Mouse (Mus musculus) cerebellum, adult 8-10 months (tissue): ENCODE data around the gene Mypop.

Experiments
- DNase-seq: peaks from one replicate; pipeline ENCODE4 v3.0.0; 2022

Gene Mypop

DNA sequence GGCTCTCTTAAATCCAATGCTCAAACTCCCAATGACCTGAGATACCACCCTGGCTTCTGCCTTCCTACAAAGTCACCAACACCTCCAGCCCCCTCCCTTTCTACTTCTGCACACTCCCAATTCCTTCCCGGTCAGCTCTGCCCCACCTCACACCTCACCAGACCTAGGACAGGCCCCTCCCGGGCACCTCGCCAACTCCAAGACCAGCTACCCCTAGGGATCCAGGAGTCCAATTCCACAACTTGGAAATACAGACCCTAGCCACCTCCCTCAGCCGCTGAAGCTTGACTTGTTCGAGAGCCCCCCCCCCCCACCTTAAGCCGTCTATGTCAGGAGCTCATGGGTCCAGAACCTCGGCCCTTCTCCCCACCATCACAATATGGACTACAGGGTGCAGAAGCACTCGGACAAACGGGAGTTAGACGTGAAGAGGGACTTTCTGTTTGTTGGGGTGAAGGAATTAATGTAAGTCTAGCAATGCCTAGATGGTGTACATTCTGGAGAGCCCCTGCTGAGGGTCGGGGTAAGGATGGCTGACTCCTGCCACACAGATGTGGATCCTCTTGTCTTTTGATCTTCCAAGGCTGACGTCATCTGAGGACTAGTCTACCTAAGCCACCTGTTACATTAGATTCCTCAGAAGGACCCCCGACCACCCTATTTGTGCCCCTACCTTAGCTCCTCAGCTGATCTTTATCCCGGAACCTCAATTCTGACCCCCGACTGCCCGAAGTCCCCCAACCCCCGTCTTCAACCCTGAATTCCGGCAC is 31.3 kb downstream of the Mypop start:
- no peak for DNase-seq

DNA sequence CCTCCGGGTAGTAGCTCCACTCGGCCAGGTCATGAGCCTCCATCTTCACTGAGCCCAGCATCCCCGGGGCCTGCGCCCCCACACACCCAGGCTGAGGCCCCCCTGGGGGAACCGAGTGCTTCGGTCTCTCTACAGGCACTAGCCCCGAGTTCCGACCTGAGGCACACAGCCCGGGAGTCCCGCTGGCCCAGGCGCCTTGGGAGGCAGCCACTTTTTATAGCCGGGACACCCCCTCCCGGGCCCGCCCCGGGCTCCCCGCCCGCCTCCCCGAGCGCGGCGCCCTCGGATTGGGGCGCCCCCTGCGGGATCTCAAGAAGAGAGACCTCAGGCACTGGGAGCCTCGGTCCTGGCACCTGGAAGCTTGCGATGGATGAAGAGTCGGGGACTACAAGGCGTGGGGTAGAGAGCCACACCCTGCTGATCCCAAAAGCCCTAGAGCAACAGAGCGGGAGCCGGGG is 32.3 kb downstream of the Mypop start, which contains the start of gene Foxa3:
Gene Foxa3, minus strand, starts transcription at position 182 of the 458 bp plus-strand sequence.
- DNase-seq = peak; percentile 64

DNA sequence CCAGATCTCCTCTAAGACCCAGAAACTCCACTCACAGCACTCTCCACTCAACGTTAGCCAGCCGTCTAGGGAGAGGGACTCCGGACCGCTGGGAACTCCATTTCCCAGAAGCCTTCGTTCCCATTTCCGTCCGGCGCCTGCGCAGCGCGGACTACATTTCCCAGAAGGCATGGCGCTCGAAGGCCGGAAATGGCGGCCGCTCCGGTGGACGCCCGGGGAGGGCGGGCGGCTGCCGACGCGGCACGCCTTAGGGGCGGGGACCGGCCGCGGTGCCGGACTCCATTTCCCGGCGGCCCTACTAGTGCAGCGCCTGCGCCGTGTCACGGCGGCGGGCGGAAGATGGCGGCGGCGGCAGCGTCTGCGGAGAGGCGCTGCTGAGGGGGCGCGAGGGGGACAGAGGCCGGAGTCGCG is 33.1 kb downstream of the Mypop start, which contains the start of gene Sympk:
Gene Sympk, plus strand, starts transcription at position 282 of the 411 bp plus-strand sequence.
- peak; percentile 93 for DNase-seq

DNA sequence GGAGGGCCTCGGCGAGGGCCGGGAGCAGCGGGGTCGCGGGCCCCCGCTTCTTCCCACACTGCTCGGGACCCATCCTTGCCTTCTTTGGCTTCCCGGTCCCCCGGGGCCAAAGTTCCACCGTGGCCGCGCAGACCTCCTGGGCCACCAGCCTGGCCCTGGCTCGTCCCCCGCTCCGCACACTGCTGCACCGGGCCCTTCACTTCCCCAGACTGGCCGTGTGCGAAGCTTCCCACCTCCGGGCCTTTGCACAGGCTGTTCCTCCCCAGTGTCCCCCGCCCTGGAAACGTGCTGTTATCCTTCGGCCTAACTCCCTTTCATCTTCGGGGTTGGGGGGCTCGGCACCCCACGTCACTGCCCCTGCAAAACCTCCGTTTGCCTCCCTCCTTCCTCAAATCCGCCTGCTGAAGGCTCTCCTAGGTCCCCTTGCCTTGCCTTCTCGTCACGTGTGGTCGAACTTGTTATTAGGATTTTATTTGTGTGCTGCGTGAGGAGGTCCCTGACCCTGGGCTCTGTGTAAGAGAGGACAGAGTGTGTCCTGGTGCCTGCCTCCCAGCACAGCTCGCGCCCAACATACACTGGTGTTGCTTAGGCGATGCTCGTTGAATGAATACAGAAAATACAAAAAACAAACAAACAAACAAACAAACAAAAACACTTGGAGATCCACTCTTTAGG is 33.7 kb downstream of the Mypop start:
- peak; percentile 61 for DNase-seq

DNA sequence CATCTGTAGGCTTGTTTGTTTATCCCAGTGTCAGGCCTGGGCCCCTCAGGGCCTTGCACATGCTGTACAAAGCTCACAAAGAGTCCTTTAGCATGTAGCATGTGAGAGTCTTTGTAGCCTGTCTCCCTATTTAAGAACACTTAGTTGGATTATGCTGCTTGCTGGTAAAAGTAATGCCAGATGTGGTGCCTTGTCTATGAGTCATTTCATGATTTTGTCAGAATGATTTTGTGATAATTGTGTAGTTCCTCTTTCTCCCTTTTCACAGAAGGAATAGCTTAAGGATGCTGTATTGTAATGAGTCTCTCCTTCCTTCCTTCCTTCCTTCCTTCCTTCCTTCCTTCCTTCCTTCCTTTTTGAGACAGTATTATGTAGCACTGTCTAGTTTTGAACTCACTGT is 37.0 kb downstream of the Mypop start:
- no peak for DNase-seq

DNA sequence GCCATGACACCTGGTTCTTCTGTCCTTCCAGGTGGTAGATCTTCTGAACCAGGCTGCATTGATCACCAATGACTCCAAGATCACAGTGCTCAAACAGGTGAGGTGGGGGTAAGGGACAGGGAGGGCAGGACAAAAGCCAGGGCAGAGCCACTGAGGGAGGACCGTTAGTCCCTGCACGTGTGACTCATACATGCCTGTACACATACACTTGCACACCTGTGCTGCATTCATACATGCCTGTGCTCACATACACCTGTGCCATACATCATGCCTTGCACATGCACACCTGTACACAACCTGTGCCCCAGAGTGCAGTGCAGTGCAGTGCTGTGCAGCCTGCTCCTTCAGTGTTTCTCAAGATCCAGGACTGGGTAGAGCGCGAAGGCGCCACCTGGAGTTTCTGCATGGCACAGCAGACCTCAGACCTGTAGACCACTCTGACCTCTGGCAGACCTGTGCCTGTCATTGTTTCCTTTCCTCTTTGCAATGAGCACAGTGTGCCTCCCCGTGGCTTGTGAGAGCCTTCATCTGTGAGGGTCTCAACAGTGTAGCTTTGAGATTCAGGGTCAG is 38.1 kb downstream of the Mypop start:
- DNase-seq = no peak

DNA sequence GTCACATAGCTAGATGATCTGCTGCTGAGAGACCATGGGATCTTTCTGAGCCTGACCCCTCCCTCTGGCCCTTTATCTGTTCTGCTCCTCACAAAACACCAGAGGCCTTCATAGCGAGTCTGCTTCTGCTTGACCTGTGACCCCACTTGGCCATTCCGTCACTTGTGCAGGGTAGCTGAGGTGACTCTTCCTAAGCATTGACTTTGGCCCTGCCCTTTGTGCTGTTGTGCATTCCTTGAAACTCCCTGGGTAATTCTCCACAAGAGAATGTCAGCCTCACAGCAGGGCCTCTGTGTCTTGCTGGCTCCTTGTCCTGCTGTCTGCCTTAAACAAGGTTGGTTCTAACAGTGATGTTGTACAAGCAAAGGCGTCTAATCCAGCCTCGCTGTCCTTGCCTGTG is 40.6 kb downstream of the Mypop start:
- no peak for DNase-seq

DNA sequence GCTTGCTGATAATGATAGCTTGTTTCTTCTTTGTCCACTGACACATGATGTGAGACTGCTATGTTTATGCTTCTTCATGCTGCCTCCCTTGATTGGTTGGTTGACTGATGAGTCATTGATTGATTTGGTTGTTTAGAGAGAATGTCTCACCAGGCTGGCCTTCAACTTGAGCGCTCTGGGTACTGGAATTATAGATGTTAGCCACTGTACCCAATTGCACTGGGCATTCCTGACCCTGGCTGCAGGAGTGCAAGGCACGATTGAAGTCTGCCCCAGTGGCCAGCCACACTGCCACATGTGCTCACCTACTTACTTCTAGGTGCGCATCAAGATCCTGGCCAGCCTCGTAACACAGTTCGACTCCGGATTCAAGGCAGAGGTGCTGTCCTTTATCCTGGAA is 53.6 kb downstream of the Mypop start:
- DNase-seq = no peak

DNA sequence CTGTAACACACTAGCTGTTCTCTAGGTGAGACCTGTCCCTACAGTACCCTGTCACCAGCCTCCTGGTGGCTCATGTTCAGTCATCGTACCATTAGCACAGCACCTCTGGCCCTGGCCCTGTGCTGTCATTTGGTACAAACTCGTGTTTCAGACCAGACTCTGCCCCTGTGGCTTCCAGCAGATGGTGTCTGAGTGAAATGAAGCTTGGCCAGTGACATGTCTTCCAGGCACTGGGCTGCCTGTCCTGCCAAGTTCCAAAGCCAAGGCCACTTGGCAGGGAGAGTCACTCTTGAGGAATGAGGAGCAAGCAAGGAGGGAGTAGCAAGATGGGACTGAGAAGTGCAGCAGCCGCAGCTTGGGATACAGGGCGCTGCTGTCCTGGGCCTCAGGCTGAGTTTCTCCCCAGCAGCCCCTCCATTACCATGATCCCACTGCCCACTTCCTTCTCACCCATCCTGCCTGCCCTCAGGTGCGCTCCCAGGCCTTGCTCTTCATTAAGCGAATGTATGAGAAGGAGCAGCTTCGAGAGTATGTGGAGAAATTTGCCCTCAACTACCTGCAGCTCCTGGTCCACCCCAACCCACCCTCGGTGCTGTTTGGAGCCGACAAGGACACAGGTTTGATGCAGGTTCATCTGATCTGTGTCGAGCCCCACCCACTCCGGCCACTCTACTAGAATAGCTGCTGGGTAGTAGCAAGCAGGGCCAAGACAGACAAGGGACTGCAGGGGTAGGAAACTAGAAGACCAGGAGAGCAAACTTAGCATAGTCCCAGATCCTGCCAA is 55.4 kb downstream of the Mypop start:
- DNase-seq = peak; percentile 65

DNA sequence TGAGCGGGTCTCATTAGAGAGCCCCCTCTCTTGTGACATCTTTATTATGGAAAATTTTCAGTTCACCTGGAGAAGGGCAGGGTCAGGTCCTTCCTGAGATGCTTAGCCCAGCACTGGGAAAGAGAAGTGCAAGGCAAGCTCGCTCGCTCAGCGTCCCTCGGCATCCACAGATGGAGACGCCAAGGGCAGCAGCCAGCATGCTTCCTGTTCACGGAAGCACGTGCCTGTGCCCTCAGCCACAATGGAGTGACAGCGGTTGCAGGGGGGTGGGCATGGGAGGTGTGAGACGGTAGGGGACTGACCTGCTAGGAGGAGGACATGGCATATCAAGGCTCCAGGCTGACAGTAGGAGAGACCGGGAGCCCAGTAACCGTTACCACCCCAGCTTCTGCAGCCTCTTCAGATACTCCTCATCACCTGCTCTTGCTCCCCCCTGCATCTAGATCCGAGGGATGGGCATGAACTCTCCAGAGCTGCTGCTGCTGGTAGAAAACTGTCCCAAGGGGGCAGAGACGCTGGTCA is 57.0 kb downstream of the Mypop start:
- no peak for DNase-seq

DNA sequence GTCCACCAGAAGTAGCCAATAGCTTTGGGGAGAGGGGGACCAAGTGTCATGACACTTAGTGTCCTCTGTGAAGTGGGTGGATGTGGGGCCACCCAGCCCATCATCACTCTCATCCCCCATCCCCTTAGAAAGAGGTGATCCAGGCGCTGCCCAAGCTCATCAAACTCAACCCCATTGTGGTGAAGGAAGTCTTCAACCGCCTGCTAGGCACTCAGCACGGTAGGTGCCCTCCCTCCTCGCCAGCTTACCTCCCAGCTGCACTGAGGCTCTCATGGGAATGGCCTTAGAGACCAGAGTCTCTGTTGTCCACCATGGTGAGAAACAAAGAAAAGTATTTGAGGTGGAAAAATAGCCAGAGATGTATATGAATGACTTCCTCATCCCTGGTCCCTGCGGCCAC is 58.2 kb downstream of the Mypop start:
- DNase-seq = no peak

DNA sequence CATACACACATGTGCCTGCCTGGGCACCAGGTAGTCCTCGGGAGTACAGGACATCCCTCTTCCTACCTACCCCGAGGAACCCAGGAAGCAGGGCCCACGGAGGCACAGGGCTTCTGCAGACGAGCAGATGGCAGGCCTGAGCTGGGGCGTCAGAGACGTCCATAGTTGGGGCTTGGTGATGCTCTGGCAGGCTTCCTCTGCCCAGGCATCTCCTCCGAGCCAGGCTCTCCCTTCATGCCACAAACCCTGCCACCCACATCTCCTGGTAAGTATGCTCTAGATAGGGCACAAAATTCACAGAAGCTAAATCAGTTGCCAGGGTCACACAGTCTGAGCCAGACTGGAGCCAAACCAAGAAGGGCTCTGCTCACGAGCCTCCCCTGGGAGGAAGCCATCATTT is 59.1 kb downstream of the Mypop start:
- DNase-seq = no peak

DNA sequence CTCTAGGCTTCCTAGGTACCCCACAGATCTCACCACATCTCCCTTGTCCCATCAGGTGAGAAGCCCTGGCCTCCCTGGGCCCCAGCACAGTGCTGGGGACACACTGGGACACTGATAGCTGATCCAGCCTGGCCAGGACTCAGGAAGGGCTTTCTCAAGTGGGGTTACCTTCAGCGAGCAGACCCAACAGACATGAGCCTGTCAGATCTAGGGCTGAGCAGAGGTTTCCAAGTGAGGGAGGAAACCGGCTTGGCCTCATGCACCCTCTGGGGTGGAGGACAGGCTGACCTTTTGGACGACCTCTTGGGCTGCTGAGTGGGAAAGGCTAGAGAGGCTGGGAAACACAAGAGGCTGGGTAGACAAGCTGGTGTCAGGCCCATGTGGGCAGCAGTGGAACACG is 60.1 kb downstream of the Mypop start:
- DNase-seq = no peak
